Mouse (Mus musculus) left cerebral cortex, postnatal 36 days (tissue): Measurements from ENCODE around the gene Cartpt. TPM values are rescaled to one million over a fixed set of nuclear protein-coding genes. Genes with fewer than 3 reads are reported as not detected.
A peak's percentile ranks its signal among the peaks of the same experiment; 100 is the strongest.
"Not testable (repeated sequence)": the region's sequence is repeated elsewhere in the genome, so short reads cannot be mapped to it uniquely, and the experiment has no call there.

Source experiments
- DNase-seq, 2 experiments: peaks; one replicate each; pipeline ENCODE4 v3.0.0; 2021 to 2022; ENCODE audit warnings: low spot score in 2 of 2, mixed read lengths in 1 of 2
- intact Hi-C: fragments of 180-260 bp; cut with DNase I; formaldehyde crosslinking; loops from one replicate; pipeline ENCODE4 v1.15.1; 2025
- total RNA-seq, 2 experiments: library from RNA; stranded (reverse); gene quantifications; 2 replicates each; pipeline ENCODE4 v1.2.3; 2021

The Cartpt gene
- 10 to 100 TPM; 18.7 to 33.6 TPM for total RNA-seq

DNA sequence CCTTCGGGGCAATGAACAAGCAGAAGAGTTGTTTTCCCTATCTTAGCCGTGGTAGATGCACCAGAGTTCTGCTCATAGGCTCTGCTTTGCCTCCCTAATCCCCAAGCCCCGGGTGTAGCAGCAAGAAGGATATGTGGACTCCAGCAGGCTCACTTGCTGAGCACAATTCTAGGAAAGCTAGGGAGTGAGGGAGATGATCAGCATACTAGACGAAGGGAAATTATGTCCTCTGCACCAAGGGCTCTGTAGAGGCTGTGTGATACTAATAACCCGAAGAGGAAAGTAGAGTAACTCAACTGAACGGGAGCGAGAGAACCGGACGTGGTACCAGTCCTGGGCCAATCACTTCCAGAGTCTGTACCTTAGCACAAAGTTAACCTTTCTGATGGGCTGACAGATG is at the start of gene Cartpt:
Cartpt (minus strand) TSS at position 127 of the 400 bp plus-strand sequence.
- intact Hi-C loops: no loop called here
- no peak for DNase-seq

DNA sequence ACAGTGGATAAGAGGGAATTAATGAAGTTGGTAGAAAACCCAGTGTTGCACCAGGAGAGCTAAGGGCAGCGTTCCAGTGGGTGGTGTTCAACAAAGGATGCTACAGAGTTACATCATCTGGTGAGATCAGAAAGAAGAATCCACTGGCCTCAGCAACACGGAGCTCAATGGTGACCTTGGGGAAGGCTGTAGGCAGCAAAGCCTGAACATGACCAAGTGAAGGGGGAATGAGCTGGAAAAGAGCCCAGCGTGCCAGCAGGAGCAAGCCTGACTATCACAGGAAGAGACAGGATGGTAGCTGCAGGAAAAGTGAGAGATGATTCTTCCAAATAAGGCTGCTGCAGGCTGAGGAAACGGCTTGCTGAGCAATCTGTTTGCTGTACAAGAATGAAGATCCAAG is 46.5 kb upstream of the Cartpt start:
- DNase-seq: no peak
- intact Hi-C loops: no loop called here

DNA sequence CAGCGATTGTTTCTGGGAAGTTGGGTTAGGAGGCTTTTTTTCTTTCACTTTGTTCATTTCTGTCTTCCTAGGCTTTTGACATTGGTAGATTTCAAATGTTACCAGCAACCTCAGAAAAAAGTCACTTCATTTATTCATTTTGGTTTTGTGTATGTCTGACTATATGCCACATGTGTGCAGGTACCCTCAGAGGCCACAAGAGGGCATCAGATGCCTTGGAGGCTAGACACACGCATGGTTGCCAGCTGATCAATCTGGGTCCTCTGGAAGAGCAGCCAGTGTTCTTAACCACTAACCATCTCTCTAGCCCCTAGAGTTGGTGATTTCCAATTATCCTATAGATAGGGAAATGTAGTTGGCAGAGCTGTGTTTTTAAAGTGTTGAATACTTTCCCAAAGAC is 42.6 kb upstream of the Cartpt start:
- intact Hi-C loops: no loop called here

DNA sequence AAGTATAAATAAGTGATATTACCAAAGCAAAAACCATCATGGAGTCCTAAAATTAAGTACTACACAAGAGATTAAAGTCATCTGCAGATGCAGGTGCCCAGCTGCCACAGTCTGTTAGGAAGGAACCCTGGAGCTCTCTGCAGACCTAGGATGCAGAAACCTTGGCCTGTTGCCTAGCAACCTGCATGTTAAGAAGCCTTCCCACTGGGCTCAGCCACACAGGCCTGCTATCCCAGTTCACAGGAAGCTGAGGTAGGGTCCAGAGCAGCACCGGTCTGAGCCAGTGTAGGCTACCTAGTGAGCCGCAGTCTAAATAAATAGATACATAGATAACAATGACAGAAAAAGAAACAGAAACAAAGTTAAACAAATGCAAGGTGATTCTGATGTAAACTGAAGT is 39.7 kb upstream of the Cartpt start:
- intact Hi-C loops: no loop called here
- DNase-seq: peak; percentile 17 to 28

More for the DNA sequence above, 42.6 kb upstream of the Cartpt start:
- DNase-seq: no peak

DNA sequence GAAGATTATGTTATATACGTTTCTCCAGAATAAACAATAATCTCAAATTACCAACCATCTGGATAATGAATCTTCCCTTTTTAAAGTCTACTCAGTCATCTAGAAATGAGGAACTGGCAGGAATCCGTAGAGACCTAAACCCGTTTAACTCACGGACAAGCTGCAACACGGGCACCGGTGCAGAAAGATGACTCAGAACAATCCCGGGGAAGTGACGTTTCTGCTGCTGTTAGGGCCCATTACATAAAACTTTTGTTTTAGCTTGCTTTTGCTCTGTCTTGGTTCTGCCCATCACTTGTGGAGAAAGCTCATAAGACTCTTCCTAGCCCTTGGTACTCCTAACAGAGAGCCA is 38.4 kb upstream of the Cartpt start:
- DNase-seq: no peak
- intact Hi-C loops: no loop called here

DNA sequence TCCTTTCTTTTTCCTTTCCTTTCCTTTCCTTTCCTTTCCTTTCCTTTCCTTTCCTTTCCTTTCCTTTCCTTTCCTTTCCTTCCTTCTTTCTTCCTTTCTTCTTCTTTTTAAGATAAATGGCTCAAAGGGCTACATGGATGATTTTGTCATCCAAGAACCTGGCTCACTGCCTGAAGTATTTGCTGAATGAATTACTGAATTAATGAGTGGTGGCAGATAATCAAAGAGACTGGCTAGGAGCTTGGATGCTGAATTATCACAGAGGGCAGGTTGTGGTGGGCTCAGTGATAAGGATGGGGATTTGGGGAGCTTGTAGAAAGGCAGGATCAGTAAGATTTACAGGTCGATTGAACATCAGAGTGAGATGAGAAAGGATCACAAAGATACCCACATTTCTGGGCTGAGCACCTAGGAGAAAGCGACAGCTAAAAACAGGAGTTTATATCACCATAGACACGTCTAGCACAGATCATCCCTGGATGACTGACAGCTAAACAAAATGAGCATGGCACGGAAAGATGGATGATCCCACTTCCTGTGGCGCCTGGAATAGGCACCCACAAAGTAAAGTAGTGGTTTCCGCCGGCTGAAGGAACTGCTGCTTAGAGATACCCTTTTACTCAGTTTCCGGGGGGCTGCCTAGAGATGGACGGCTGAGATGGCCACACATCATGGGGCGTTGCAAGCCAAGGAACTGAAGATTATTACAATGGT is 37.9 kb upstream of the Cartpt start:
- no peak for DNase-seq
- intact Hi-C loops: no loop called here

DNA sequence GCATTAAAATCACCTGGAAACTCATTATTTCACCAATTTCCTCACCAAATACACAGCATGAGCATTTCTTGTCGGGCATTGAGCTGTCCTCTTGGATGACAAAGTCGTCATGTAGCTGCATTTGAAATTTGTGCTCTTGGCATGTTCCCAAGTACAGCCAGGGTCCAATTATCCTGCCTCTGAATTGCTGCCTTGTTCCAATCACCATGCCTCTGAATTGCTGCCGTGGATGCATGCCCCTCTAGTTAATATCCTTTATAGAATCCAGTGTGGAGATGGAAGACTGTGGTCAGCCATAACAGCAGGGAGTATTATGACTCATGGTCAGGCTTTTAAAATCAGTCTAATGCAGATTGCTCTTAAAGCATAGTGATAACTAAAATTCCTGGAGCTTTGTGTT is 36.9 kb upstream of the Cartpt start:
- intact Hi-C loops: no loop called here
- DNase-seq: no peak

DNA sequence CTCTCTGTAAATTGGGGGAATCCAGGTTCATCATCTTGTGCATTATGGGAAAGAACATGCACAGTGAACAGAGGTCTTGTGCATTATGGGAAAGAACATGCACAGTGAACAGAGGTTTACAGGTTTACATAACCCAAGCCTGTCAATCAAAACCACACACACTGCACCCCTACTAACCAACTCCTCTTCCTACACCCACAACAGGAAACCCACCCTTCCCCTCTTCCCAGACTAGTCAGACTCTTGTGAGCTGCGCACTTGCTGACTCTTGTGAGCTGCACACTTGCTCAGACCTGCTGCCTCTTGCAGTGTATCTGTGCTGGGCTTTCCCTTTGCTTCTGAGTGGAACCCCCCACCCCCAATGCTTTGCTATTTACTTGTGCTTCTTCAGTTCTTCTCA is 31.5 kb upstream of the Cartpt start:
- intact Hi-C loops: no loop called here
- DNase-seq: no peak

DNA sequence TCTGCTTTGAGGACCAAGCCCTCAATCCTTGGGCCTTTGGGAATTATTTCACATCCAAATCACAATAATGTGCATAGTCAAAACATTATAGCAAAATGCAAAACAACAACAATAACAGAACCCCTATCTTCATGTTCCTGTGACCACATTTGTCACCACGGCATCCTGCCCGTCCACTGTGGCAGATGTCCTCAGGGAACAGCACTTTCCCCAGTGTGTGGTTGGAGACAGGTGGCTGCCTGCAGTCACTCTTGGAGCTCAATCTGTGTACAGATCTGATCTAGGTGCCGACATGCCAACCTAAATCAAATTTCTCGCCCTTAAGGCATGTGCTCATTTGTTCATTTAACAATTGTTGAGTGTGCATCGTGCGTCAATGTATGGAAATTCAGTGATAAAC is 30.6 kb upstream of the Cartpt start:
- intact Hi-C loops: no loop called here
- DNase-seq: no peak

DNA sequence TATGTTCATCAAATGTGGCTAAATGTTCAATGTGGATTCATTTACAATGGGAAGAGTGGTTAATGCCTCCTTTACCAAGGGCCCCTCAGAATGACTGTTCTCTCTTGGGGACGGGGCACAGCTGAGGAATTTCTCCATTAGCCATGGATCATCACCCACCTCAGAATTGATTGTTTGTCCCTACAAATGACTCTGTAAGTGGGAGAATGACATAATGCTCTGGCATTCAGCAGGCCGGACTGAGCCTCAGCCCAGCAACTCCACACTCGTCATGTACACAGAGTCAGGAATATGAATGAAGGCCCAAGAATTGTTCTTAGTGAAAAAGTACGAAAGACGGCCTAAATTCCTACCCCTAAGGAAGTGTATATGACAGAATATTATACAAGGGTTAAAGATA is 25.4 kb upstream of the Cartpt start:
- intact Hi-C loops: no loop called here
- no peak for DNase-seq

DNA sequence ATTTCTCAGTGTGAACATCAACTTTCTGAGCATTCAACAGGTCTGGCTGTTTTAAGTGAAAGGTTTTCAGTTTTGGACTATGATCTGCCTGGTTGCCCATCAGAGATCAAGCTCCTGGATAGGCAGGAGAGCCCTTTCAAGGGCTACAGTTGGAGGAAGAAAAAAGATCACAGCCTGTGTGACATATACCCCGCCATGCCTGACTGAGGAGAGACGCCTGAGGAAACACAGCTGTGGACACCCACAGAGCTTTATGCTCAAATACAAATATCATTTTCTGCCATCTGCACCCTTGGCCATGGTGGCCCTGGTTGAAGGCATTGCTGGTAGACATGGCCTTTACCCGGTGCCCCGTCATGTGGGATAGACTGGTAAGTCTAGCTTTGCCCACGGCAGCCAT is 14.7 kb upstream of the Cartpt start:
- no peak for DNase-seq
- intact Hi-C loops: no loop called here

DNA sequence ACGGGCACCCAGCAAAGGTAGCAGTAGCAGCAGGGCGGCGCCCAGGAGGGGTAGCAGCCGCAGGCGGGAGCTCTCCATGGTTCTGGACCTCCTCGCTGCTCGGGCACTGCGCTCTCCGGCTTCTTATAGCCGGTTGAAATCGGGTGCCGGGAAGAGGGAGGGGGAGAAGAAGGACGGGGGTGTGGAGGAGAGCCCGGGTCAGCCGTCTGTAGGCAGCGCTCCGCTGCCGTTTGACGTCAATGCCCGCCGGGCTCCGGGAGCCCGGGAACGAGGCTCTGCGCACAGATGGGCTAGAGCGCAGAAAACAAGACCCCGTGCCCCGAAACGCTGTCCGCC is 366 bp downstream of the Cartpt start:
- intact Hi-C loops: no loop called here
- DNase-seq: peak in 1 of 2 experiments; percentile 7

DNA sequence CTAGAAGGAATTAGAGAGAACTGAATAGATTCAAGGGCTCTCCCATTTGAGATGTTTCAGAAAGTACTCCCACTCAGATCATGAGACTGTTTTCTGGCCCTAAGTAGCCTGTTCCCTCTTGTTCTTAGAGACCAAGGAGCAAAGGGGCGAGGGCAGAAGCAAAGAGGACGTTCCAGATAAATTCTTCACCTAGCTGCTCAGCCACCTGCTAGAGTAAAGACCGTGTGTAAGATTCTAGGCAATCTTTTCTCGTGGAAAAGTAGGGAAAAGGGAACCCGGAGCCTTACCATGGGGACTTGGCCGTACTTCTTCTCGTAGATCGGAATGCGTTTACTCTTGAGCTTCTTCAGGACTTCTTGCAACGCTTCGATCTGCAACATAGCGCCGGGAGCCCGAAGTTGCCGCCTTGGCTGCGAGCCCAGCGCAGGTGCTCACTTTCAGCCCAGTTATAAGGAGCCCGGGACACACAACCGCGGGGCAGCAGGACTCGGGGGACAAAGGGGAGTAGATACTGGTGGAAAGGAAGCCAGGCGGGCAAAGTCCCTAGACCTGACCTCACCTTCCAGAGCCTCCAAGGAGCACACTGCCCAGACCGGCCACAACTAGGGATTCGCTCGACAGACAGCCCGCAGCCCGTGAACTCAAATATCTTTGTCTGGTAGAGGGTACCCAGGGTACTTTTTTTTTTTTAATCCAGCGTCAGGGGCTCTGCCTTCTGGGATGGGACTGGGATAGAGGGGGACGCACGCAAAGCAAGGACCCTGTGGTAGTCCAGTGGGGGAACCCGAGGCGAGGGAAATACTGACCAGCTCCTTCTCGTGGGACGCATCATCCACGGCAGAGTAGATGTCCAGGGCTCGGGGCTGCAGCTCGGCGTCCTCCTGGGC is 978 bp downstream of the Cartpt start:
- intact Hi-C loops: no loop called here
- peak in 1 of 2 experiments; percentile 6 for DNase-seq

DNA sequence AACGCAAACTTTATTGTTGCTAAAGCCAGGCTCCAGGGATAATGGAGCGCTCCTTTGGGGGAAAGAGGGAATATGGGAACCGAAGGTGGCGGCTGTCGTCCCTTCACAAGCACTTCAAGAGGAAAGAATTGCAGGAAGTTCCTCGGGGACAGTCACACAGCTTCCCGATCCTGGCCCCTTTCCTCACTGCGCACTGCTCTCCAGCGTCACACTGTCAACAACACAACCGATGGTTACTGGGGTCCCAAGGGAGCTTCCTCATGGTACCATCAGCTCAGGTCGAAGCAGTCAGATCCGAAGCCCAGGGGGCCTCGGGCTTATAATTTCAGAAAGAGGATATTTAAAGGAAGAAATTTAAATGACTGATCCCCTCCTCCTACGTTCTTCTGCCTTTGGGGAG is 2.1 kb downstream of the Cartpt start:
- intact Hi-C loops: no loop called here
- no peak for DNase-seq

DNA sequence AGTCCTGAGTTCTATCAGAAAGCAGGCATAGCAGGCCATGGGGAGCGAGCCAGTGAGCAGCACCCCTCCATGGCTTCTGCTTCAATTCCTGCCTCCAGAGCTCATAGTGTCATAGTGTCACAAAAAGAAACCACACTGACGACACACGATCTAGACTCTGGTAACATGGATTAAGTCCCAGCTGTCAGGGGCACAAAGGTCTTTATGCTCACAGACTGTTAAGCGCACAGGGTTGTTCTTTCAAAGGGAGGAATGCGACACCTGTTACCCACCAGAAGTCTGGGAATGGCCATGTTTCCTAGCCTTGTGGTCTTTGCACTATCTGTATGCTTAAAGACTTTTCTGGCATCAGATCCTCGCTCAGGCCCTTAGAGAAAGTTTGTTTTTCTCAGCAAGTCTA is 15.3 kb downstream of the Cartpt start:
- DNase-seq: no peak
- intact Hi-C loops: no loop called here

DNA sequence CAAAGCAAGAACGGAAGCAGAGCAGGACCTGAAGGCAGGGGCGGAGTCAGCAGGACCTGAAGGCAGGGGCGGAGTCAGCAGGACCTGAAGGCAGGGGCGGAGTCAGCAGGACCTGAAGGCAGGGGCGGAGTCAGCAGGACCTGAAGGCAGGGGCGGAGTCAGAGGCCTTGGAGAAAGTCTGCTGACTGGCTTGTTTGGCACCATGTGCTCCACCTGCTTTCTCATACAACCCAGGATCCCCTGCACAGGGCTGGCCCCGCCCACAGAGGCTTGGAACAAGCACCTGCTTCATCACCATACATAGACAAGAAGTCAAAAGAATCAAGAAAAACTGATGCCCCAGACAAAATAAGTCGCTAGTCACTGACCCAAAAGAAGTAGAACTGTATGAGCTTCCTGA is 19.1 kb downstream of the Cartpt start:
- intact Hi-C loops, DNase-seq: not testable (repeated sequence)

DNA sequence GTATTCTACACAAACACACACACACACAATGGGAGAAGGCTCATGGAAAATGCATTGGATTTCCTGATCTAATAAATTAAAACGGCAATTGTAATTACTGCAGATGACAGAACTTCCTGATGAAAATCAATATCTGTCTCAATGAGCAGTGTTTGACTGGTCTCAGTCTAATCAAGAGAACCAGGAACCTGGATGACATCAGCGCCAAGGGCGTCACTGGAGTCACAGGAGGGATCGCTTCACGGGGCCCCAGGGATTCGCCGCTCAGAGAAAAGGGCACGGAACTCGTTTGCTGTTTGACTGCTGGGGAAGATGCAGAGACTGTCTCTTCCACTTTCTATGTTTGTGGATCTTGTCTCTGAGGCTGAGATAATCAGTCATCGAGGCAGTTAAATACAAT is 21.2 kb downstream of the Cartpt start:
- no peak for DNase-seq
- intact Hi-C loops: no loop called here

DNA sequence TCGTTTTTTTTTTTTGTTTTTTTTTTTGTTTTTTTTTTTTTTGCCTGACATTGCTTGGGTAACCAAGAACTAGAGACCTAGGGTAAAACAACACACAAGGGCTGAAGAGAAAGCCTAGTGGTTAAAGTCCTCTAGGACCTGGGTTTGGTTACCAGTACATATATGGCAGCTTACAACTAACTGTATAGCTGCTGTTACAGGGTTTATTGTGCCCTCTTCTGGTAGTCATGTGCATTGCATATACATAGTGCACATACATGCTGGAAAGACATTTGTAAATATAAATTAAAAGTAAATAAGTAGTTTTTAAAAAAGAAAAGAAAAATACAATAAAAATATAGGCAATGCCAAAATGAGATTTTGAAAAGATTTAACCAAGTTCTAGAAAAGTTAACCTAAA is 28.8 kb downstream of the Cartpt start:
- no peak for DNase-seq
- intact Hi-C loops: no loop called here

DNA sequence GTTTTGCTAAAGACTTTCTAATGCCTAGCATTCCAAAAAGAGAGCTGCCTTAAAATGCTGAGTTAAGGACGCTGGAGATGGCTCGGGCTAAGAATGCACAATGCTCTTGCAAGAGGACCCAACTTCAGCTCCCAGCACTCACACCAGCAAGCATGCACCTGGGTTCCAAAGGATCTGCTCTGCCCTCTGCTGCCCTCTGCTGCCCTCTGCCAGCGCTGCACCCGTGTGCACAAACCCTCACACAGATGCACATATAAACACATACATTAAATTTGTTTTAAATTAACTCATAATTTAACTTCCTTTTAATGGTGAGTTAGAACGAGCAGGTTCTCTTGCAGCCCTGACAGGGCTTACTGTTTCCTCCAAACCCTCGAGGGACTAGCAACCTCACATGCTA is 32.5 kb downstream of the Cartpt start:
- intact Hi-C loops: loop anchor here (10.0 kb wide), 1 partner anchor 116 kb away; no protein-coding TSS in a partner anchor
- DNase-seq: no peak

DNA sequence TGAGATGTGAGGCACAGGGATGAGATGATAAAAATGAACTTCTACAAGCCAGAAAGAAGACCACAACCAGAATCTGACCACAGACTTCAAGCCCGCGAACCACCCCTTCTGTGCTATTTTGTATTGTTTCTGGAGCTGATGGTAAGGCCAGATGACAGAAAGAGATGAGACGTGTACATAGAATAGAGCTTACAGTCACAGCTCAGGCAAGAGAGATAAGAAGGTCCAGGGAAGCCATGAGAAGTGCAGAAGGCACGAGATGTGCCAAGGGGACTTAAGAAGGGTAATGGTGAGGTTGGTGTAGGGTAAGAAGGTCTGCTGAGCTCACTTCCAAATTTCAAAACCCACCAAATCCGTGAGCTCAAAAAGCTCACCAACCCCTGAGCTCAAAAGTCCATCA is 36.6 kb downstream of the Cartpt start:
- intact Hi-C loops: loop anchor here (10.0 kb wide), 1 partner anchor 120 kb away; no protein-coding TSS in a partner anchor
- no peak for DNase-seq

DNA sequence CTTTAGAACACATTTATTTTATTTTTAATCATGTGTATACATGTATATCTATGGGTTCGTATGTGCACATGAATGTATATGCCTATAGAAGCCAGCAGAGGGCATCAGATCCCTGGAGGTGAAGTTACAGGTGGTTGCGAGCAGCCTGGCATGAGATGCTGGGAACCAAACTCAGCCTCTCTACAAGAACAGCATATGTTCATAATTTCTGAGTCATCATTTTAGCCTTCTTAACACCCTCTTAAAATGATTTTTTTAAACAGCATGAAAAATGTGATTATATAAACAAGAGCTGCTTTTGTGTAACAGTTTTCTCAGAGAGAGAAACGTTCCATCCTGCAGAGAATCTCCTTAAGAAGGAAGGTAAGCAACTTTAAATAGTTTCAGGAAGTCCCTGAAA is 40.2 kb downstream of the Cartpt start:
- DNase-seq: no peak
- intact Hi-C loops: loop anchor here (10.0 kb wide), 1 partner anchor 124 kb away; no protein-coding TSS in a partner anchor
